Mouse (Mus musculus): Measurements from ENCODE around the gene Wasf2.

- TF ChIP-seq POLR2A (IDR thresholded peaks at IDR 0.05; ENCODE audit: insufficient read length, low read depth) (peak; percentile 49), MYOD1 (IDR thresholded peaks at IDR 0.05; ENCODE audit: control insufficient read depth in 1 of 3, insufficient read length in 2 of 3, low read depth in 2 of 3) (peak in 2 of 3 experiments; percentile 42 to 64), E2F4 (IDR thresholded peaks at IDR 0.05; ENCODE audit: insufficient read depth) (no peak), MAX (IDR thresholded peaks at IDR 0.05; ENCODE audit: low read depth) (no peak), TCF12 (IDR thresholded peaks at IDR 0.05; ENCODE audit: insufficient read depth, poor library complexity, severe bottlenecking) (no peak), USF1 (IDR thresholded peaks at IDR 0.05; ENCODE audit: low read depth) (no peak), REST (IDR thresholded peaks at IDR 0.05; ENCODE audit: insufficient read depth, insufficient read length) (no peak), TCF3 (IDR thresholded peaks at IDR 0.05; ENCODE audit: insufficient read length, low read depth) (no peak), POLR2AphosphoS2 (IDR thresholded peaks at IDR 0.05; ENCODE audit: insufficient read length, low read depth) (no peak), MYOG (IDR thresholded peaks at IDR 0.05; ENCODE audit: control insufficient read depth in 1 of 3, insufficient read depth in 1 of 3, insufficient read length in 2 of 3, low read depth in 2 of 3) (peak in 2 of 3 experiments; percentile 7 to 43), SRF (IDR thresholded peaks at IDR 0.05; ENCODE audit: control insufficient read depth, insufficient read length, low read depth) (no peak)
Observed at GRCm38 (mm10) chr4:133092453-133092901, 37.8 kb upstream of the Wasf2 start.

All from myocyte (in vitro differentiated cells).